Mouse (Mus musculus): ENCODE data around the gene Sox10. TPM values are rescaled to one million over a fixed set of nuclear protein-coding genes. Genes with fewer than 3 reads are reported as not detected.

Sox10 gene
- total and polyA plus RNA-seq, 2 experiments from 2014 or later: 6.3 to 7.4 TPM

- H3K9me3 ChIP-seq (ENCODE audit: low read length): no peaks in the 10 kb centered on the region
- 86% methylated on average over 12 of the region's 12 CpGs for WGBS
- H3K9ac ChIP-seq: no peak overlapping the region
- H3K4me1 ChIP-seq (ENCODE audit: insufficient read depth): no peaks in the 10 kb centered on the region; the same call in 1 of the 2 replicates
- no peak overlapping the region for H3K4me3 ChIP-seq (ENCODE audit: low read depth, low read length)
- no peak for TF ChIP-seq CTCF (IDR thresholded peaks at IDR 0.05; ENCODE audit: low read depth)
- ATAC-seq (no peak), DNase-seq (no peak)
- peaks cover 42% of the 10 kb centered on the region for H3K36me3 ChIP-seq (ENCODE audit: insufficient read depth)
- H3K4me2 ChIP-seq (ENCODE audit: low read depth): no peak overlapping the region
- H3K27ac ChIP-seq (ENCODE audit: low read depth, low read length): no peak overlapping the region
- no peaks in the 10 kb centered on the region for H3K27me3 ChIP-seq (ENCODE audit: insufficient read depth, low read length)
Measured at GRCm38 (mm10) chr15:79143316-79143715, 21.7 kb downstream of the Sox10 start.

GRCm38 (mm10) chr15:79141566-79141917 is 23.5 kb downstream of the Sox10 start:
- Histone ChIP-seq H3K4me2 (ENCODE audit: low read depth) (peak overlapping the region; percentile 93), H3K36me3 (ENCODE audit: insufficient read depth) (peaks cover 25% of the 10 kb centered on the region), H3K4me3 (ENCODE audit: low read depth, low read length) (peak overlapping the region; percentile 80), H3K9ac (peak overlapping the region; percentile 65), H3K27me3 (ENCODE audit: insufficient read depth, low read length) (no peaks in the 10 kb centered on the region), H3K27ac (ENCODE audit: low read depth, low read length) (no peak overlapping the region; the same call in 1 of the 2 replicates), H3K4me1 (ENCODE audit: insufficient read depth) (no peaks in the 10 kb centered on the region; the same call in 1 of the 2 replicates), H3K9me3 (ENCODE audit: low read length) (no peaks in the 10 kb centered on the region)
- 1% methylated on average over 7 of the region's 7 CpGs for WGBS
- no peak for DNase-seq
- TF ChIP-seq CTCF (IDR thresholded peaks at IDR 0.05; ENCODE audit: low read depth): no peak
- ATAC-seq: peak; percentile 50

- Histone ChIP-seq H3K4me2 (ENCODE audit: low read depth) (peak within 1 kb of the TSS; percentile 93), H3K27ac (ENCODE audit: low read depth, low read length) (peak within 1 kb of the TSS; percentile 10; the same call in 1 of the 2 replicates), H3K9me3 (ENCODE audit: low read length) (no peaks in the 10 kb centered on the region), H3K36me3 (ENCODE audit: insufficient read depth) (peaks cover 20% of the 10 kb centered on the region), H3K9ac (peak within 1 kb of the TSS; percentile 65), H3K4me3 (ENCODE audit: low read depth, low read length) (peak within 1 kb of the TSS; percentile 80), H3K27me3 (ENCODE audit: insufficient read depth, low read length) (no peaks in the 10 kb centered on the region), H3K4me1 (ENCODE audit: insufficient read depth) (no peaks in the 10 kb centered on the region; the same call in 1 of the 2 replicates)
- 2% methylated on average over 57 of the region's 57 CpGs for WGBS
- peak; percentile 96 for ATAC-seq
- DNase-seq: peak; percentile 98
- peak; percentile 15; the same call in 1 of the 2 replicates for TF ChIP-seq CTCF (IDR thresholded peaks at IDR 0.05; ENCODE audit: low read depth)
Measured at GRCm38 (mm10) chr15:79140866-79141565, 24.0 kb downstream of the Sox10 start, which contains the start of the genes Polr2f and 1700088E04Rik. TSS of gene Polr2f (plus strand) at chr15:79141009. TSS of gene 1700088E04Rik (minus strand) at chr15:79141253.

GRCm38 (mm10) chr15:79139640-79140039 is 25.4 kb downstream of the Sox10 start:
- ATAC-seq: no peak
- no peak for DNase-seq
- H3K4me1 ChIP-seq (ENCODE audit: insufficient read depth): no peaks in the 10 kb centered on the region; the same call in 1 of the 2 replicates
- H3K27ac ChIP-seq (ENCODE audit: low read depth, low read length): no peak overlapping the region
- peaks cover 6% of the 10 kb centered on the region for H3K36me3 ChIP-seq (ENCODE audit: insufficient read depth)
- TF ChIP-seq CTCF (IDR thresholded peaks at IDR 0.05; ENCODE audit: low read depth): peak; percentile 56
- 63% methylated on average over 10 of the region's 10 CpGs for WGBS
- no peak overlapping the region for H3K4me2 ChIP-seq (ENCODE audit: low read depth)
- H3K9ac ChIP-seq: no peak overlapping the region
- no peaks in the 10 kb centered on the region for H3K9me3 ChIP-seq (ENCODE audit: low read length)
- no peaks in the 10 kb centered on the region for H3K27me3 ChIP-seq (ENCODE audit: insufficient read depth, low read length)
- H3K4me3 ChIP-seq (ENCODE audit: low read depth, low read length): no peak overlapping the region

GRCm38 (mm10) chr15:79135783-79136575 is 29.1 kb downstream of the Sox10 start:
- no peak for ATAC-seq
- DNase-seq: no peak
- no peak overlapping the region for H3K9ac ChIP-seq
- H3K27ac ChIP-seq (ENCODE audit: low read depth, low read length): no peak overlapping the region
- WGBS: 52% methylated on average over 11 of the region's 11 CpGs
- H3K36me3 ChIP-seq (ENCODE audit: insufficient read depth): peaks cover 31% of the 10 kb centered on the region
- H3K4me3 ChIP-seq (ENCODE audit: low read depth, low read length): no peak overlapping the region
- no peak for TF ChIP-seq CTCF (IDR thresholded peaks at IDR 0.05; ENCODE audit: low read depth)
- H3K27me3 ChIP-seq (ENCODE audit: insufficient read depth, low read length): no peaks in the 10 kb centered on the region
- no peaks in the 10 kb centered on the region for H3K4me1 ChIP-seq (ENCODE audit: insufficient read depth)
- H3K9me3 ChIP-seq (ENCODE audit: low read length): no peaks in the 10 kb centered on the region
- H3K4me2 ChIP-seq (ENCODE audit: low read depth): no peak overlapping the region

- no peak overlapping the region for H3K27ac ChIP-seq (ENCODE audit: low read depth, low read length)
- H3K4me2 ChIP-seq (ENCODE audit: low read depth): no peak overlapping the region
- no peaks in the 10 kb centered on the region for H3K27me3 ChIP-seq (ENCODE audit: insufficient read depth, low read length)
- H3K4me1 ChIP-seq (ENCODE audit: insufficient read depth): no peaks in the 10 kb centered on the region
- H3K4me3 ChIP-seq (ENCODE audit: low read depth, low read length): no peak overlapping the region
- no peak for TF ChIP-seq CTCF (IDR thresholded peaks at IDR 0.05; ENCODE audit: low read depth)
- no peaks in the 10 kb centered on the region for H3K9me3 ChIP-seq (ENCODE audit: low read length)
- ATAC-seq: no peak
- H3K9ac ChIP-seq: no peak overlapping the region
- H3K36me3 ChIP-seq (ENCODE audit: insufficient read depth): peaks cover 37% of the 10 kb centered on the region
- no peak for DNase-seq
- 77% methylated on average over 9 of the region's 9 CpGs for WGBS
Measured at GRCm38 (mm10) chr15:79135332-79135731, 29.7 kb downstream of the Sox10 start.

All from forebrain, postnatal 0 days (tissue).